Comparison of ENCODE assay signal across 8 mouse cellular contexts in genomic region chr1:179959721-179960542, GRCm38 (mm10). TPM values are rescaled to one million over a fixed set of nuclear protein-coding genes. Genes with fewer than 3 reads are reported as not detected.
DNase-seq lines count a peak whose midpoint lies in the region; ATAC-seq and TF ChIP-seq lines count a peak whose summit lies in the region.

Gene Cdc42bpa (plus strand): TSS chr1:179960472.

- WGBS in forebrain, embryonic 16.5 days = under 1% methylated on average over 93 of the region's 128 CpGs
- WGBS in liver, postnatal 0 days (ENCODE audit: insufficient replicate concordance) = 0% methylated on average over 63 of the region's 128 CpGs
- WGBS in neural tube, embryonic 15.5 days = under 1% methylated on average over 75 of the region's 128 CpGs

- peak within 1 kb of the TSS; percentile 83 for H3K4me3 ChIP-seq in G1E (ENCODE audit: low read depth, low read length)
- peak within 1 kb of the TSS; percentile 89 for H3K4me3 ChIP-seq in forebrain, embryonic 16.5 days (replicated peaks; ENCODE audit: low read length)
- peak within 1 kb of the TSS; percentile 96 for H3K4me3 ChIP-seq in liver, postnatal 0 days (ENCODE audit: low read depth, low read length)
- H3K4me3 ChIP-seq in neural tube, embryonic 15.5 days (replicated peaks) = peak within 1 kb of the TSS; percentile 83

- H3K9ac ChIP-seq in forebrain, embryonic 16.5 days (replicated peaks; ENCODE audit: low read depth, low read length) = peak within 1 kb of the TSS; percentile 96
- peak within 1 kb of the TSS; percentile 97 for H3K9ac ChIP-seq in liver, postnatal 0 days (replicated peaks)
- H3K9ac ChIP-seq in neural tube, embryonic 15.5 days (replicated peaks) = peak within 1 kb of the TSS; percentile 96

- DNase-seq in G1E (ENCODE audit: low spot score) = peak; percentile 96
- peak; percentile 79 to 90 for DNase-seq in cerebellum, adult 18-20 months
- peak; percentile 89 to 91 for DNase-seq in heart, postnatal 14 days
- DNase-seq in layer of hippocampus, adult 11-12 months (ENCODE audit: low spot score) = peak; percentile 74
- peak; percentile 87 for DNase-seq in liver, postnatal 0 days
- DNase-seq in testis, postnatal 14 days (ENCODE audit: low spot score) = peak; percentile 85

- peaks cover 5% of the 10 kb centered on the region; the same call in 1 of the 2 replicates for H3K27me3 ChIP-seq in G1E (ENCODE audit: insufficient read depth, low read length)
- no peaks in the 10 kb centered on the region for H3K27me3 ChIP-seq in forebrain, embryonic 16.5 days (replicated peaks; ENCODE audit: control insufficient read depth, insufficient read depth, low read length)
- 0 out of 2 replicates have a peak, but pooled peaks cover 2% of the 10 kb centered on the region for H3K27me3 ChIP-seq in liver, postnatal 0 days (ENCODE audit: insufficient read depth, low read length)
- no peaks in the 10 kb centered on the region for H3K27me3 ChIP-seq in neural tube, embryonic 15.5 days (replicated peaks)

- no peaks in the 10 kb centered on the region for H3K36me3 ChIP-seq in G1E (replicated peaks)
- no peaks in the 10 kb centered on the region for H3K36me3 ChIP-seq in forebrain, embryonic 16.5 days (ENCODE audit: control insufficient read depth, insufficient read depth)
- H3K36me3 ChIP-seq in liver, postnatal 0 days (replicated peaks; ENCODE audit: insufficient read depth, low read length) = no peaks in the 10 kb centered on the region
- H3K36me3 ChIP-seq in neural tube, embryonic 15.5 days = no peaks in the 10 kb centered on the region

- no peaks in the 10 kb centered on the region for H3K9me3 ChIP-seq in G1E (replicated peaks)
- H3K9me3 ChIP-seq in forebrain, embryonic 16.5 days (ENCODE audit: control insufficient read depth, low read length) = no peaks in the 10 kb centered on the region
- no peaks in the 10 kb centered on the region for H3K9me3 ChIP-seq in liver, postnatal 0 days (ENCODE audit: low read length)
- no peaks in the 10 kb centered on the region for H3K9me3 ChIP-seq in neural tube, embryonic 15.5 days (replicated peaks)

- intact Hi-C loops in heart, postnatal 14 days (cut with DNase I) = loop anchor here (5.0 kb wide), 2 partner anchors 67 to 98 kb away; no protein-coding TSS in a partner anchor

- no peak for ATAC-seq in G1E (ENCODE audit: extremely low read depth, insufficient number of reproducible peaks, low FRiP score, poor library complexity, severe bottlenecking)
- ATAC-seq in forebrain, embryonic 16.5 days = peak; percentile 95
- ATAC-seq in liver, postnatal 0 days = peak; percentile 96
- ATAC-seq in neural tube, embryonic 15.5 days (ENCODE audit: low FRiP score) = peak; percentile 97

- peak within 1 kb of the TSS; percentile 96 for H3K27ac ChIP-seq in forebrain, embryonic 16.5 days (ENCODE audit: low read length)
- peak within 1 kb of the TSS; percentile 94 for H3K27ac ChIP-seq in liver, postnatal 0 days (ENCODE audit: low read depth)
- H3K27ac ChIP-seq in neural tube, embryonic 15.5 days (replicated peaks) = peak within 1 kb of the TSS; percentile 98

- TF ChIP-seq EP300 in liver, postnatal 0 days (IDR thresholded peaks at IDR 0.05; ENCODE audit: low read depth) = no peak

- TF ChIP-seq CTCF in G1E (IDR thresholded peaks at IDR 0.05; ENCODE audit: low read depth, low read length) = no peak
- TF ChIP-seq CTCF in liver, postnatal 0 days (IDR thresholded peaks at IDR 0.05; ENCODE audit: low read depth) = no peak

- peak within 1 kb of the TSS; percentile 96 for H3K4me2 ChIP-seq in forebrain, embryonic 16.5 days (ENCODE audit: low read length)
- H3K4me2 ChIP-seq in liver, postnatal 0 days (ENCODE audit: low read depth, low read length) = peak within 1 kb of the TSS; percentile 97
- peak within 1 kb of the TSS; percentile 81 for H3K4me2 ChIP-seq in neural tube, embryonic 15.5 days

- H3K4me1 ChIP-seq in G1E (ENCODE audit: insufficient read depth, low read depth, low read length) = peaks cover 26% of the 10 kb centered on the region
- H3K4me1 ChIP-seq in forebrain, embryonic 16.5 days (replicated peaks; ENCODE audit: control insufficient read depth, insufficient read depth, low read length) = peaks cover 35% of the 10 kb centered on the region
- H3K4me1 ChIP-seq in liver, postnatal 0 days (ENCODE audit: insufficient read depth) = peaks cover 20% of the 10 kb centered on the region
- H3K4me1 ChIP-seq in neural tube, embryonic 15.5 days = peaks cover 26% of the 10 kb centered on the region

RNA-seq across cellular contexts. Expression of gene Cdc42bpa, which starts in this region (rescaled TPM):
- 50.3 and 90.0 TPM in 2 replicates for total RNA-seq in G1E (2014; fragmentation: Nextera tagmentation)
- 22.9 and 28.2 TPM in 2 replicates for total RNA-seq in G1E (2017)
- polyA plus RNA-seq in G1E (2012) = 8.2 and 8.3 TPM in 2 replicates
- polyA plus RNA-seq in forebrain, embryonic 16.5 days (2015; fragmentation: Nextera tagmentation; extraction: Ambion mirVana) = 28.6 and 31.4 TPM in 2 replicates
- total RNA-seq in heart, postnatal 14 days (2021) = 10 to 100 TPM; 43.0 to 47.2 TPM
- 3.5 TPM in 2 replicates for polyA plus RNA-seq in liver, postnatal 0 days (2015; fragmentation: Nextera tagmentation; extraction: Ambion mirVana)
- 22.8 and 24.6 TPM in 2 replicates for polyA plus RNA-seq in neural tube, embryonic 15.5 days (2015; fragmentation: Nextera tagmentation; extraction: Ambion mirVana)
